Mouse (Mus musculus) thymus, adult 2 months (tissue): ENCODE measurements at regions not wholly inside any gene's neighbourhood (a gene's known extent, or its start where the extent isn't known, plus 50 kb on each side); places are given as distances from the start of the nearest gene placed in this dataset.

Source experiments
- CTCF ChIP-seq: fragments of 200-500 bp; IDR thresholded peaks from 2 replicates; pipeline ENCODE4 v1.5.1; 2012; ENCODE audit warnings: mild to moderate bottlenecking, control low read depth, low read length, moderate library complexity, borderline replicate concordance; ENCODE audit not compliant: control insufficient read depth, poor library complexity, insufficient read depth; ENCODE audit errors: extremely low read depth
- POLR2A ChIP-seq: fragments of 200-500 bp; IDR thresholded peaks from 2 replicates; pipeline ENCODE4 v1.6.1; 2012; ENCODE audit warnings: mild to moderate bottlenecking, low read length, control low read depth, moderate library complexity; ENCODE audit not compliant: control insufficient read depth, poor library complexity, insufficient read depth; ENCODE audit errors: extremely low read depth

DNA sequence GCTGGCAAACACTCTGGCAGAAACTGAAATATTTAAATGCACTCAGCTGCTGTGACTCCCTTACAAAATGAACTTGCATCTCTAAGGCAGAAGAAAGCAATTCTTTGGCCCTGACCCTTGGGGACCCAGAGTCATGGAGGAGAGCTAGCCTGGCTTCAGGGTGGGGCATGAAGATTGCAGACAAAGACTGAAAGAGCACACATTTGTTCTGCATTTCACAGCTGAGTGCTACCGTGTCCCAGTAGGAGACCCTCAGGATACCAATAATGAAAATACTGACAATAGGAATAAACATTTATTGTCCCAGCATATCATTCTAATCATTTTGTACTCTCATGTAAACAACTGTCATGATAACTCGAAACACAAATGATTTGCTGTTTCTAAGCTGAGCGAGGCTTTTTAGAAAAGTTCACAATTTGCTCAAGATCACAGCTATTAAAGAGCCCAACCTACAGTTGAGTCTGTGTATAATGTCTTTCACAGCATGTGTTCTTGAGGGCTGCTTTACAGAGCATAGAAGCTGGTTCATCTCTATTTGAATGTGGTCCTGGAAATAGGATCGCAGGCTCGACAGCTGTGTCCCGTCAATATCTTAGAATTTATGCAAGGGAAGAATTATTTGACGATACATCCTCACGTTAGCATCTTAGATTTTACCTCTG is 490.1 kb downstream of the Dhx35 start:
- TF ChIP-seq CTCF (no peak), POLR2A (no peak)
